Mouse (Mus musculus): ENCODE results near the gene Gm813.

DNA sequence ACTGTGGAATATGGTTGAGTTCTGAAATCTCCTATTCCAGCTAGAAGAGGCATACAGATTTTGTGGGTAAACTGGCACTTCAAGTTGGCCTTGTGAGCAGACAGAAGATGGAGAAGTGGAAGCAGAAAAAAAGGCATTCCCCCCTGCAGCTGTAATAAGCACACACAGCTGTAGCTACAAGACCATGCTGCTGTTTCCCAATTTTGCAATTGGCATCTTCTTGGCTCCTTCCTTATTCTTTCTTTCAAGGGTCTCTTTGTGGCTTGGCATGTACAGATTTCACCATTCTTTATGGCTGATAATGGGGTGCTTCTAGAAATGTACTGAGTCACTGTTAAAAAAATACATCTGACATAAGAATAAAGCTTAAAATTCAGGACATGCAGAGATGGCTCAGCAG is 568 bp upstream of the Gm813 start:
- TF ChIP-seq POLR2A (IDR thresholded peaks at IDR 0.05; ENCODE audit: low read depth, low read length) (no peak), CTCF (IDR thresholded peaks at IDR 0.05; ENCODE audit: extremely low read depth, insufficient read length, insufficient replicate concordance, low read depth, low read length) (no peak)

All from small intestine, adult 2 months (tissue).